Mouse (Mus musculus): ENCODE measurements at regions not wholly inside any gene's neighbourhood (a gene's known extent, or its start where the extent isn't known, plus 50 kb on each side); places are given as distances from the start of the nearest gene placed in this dataset.

- TF ChIP-seq CTCF (IDR thresholded peaks at IDR 0.05; ENCODE audit: control insufficient read depth, insufficient read depth, insufficient replicate concordance, low read depth, low read length), result no peak
- no peak for TF ChIP-seq POLR2A (IDR thresholded peaks at IDR 0.05; ENCODE audit: control insufficient read depth, low read depth, low read length)
These were observed 157.0 kb downstream of the Rsl24d1 start for GRCm38 (mm10) chr9:73270249-73270648.

Data from testis, adult 2 months (tissue).